Mouse (Mus musculus): ENCODE measurements around the gene Ptms. TPM values are rescaled to one million over a fixed set of nuclear protein-coding genes. Genes with fewer than 3 reads are reported as not detected.

Gene Ptms
- polyA plus RNA-seq, 1 experiment = 958 TPM

DNA sequence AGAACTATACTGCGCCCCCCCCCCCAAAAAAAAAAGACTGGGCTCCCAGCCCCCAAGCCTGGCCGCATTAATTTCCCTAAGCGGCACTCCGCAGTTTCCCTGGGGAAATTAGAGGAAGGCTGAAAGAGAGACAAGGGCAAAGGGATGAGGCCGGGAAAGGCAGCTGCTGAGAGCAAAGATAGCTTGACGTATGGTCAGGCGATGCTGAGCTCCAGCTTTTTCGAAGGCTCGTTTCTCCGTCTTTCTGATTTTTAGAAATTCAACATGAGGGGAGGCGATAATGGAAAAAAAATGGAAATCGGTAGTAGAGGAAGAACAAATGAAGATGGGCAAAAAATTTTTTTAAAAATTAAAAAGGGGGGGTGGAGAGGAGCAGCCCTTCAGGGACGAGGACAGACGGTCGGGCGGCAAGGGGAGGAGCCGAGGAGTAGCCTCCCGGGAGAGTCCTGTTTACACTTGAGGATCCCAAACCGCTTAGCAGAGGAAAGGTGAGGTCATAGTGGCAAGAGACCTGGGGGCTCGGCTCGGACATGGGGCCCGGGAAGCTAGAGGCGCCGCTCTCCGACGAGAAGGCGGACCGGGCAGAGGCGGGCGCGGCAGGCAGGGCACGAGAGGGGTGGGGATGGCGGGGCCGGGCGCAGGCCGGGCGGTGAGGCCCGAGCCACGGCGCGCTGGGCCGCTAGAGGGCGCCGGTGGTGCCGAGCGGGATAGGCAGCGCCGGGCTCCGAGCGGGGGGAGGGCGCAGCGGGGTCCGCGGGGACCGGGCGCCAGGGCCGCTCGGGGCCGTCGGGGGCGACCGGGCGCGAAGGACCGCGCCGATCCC, 3.0 kb downstream of the Ptms start:
- Histone ChIP-seq H3K4me3 (replicated peaks; ENCODE audit: insufficient read depth, low read depth, low read length) (peak overlapping the region; percentile 85), H3K27me3 (ENCODE audit: control insufficient read depth, insufficient read depth, low read length) (no peaks in the 10 kb centered on the region), H3K27ac (ENCODE audit: insufficient read depth, low read length) (peak overlapping the region; percentile 98), H3K4me1 (ENCODE audit: control insufficient read depth, insufficient read depth, low read length) (peaks cover 11% of the 10 kb centered on the region)
- TF ChIP-seq CTCF (IDR thresholded peaks at IDR 0.05; ENCODE audit: borderline replicate concordance, insufficient read depth, low read depth, low read length) (peak; percentile 57; the same call in 1 of the 2 replicates), POLR2A (IDR thresholded peaks at IDR 0.05; ENCODE audit: borderline replicate concordance, insufficient read depth, low read length) (0 out of 2 replicates have a peak, but pooled peaks have one; percentile 15)
- WGBS = under 1% methylated on average over 66 of the region's 67 CpGs
- peak; percentile 93 to 95 for DNase-seq

DNA sequence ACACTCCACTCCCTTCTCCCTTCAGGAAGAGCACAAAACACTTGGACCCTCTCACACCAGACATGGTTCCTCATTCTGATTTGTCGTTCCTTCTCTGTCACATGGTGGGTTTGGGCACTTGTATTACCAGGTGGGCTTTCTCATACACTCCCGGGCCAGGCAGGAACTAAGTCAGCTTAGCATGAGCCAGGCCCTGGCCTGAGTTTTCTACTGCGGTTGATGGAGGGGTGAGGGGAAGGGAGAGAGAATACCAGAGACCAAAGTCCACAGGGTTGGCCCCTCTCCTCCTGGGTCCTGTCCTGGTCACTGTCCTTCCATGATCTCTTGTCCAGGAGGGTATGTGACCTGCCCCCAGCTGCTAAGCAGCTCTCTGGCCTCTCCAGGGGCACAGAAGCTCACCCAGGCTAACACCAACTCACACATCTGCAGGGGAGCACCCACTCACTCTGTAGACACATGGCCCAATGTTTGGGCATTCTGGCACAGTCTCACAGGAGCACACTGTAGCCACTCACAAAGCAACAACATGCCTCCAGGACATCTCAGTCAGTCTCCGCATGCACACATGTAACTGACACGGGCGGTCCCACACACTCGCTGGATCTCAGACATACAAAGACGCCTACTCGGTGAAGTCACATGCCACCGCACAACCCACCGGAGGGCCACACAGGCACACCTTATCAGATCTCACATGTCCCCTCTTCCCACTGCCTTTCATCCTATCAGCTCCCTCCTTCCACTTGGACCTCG, 3.8 kb downstream of the Ptms start:
- TF ChIP-seq CTCF (IDR thresholded peaks at IDR 0.05; ENCODE audit: borderline replicate concordance, insufficient read depth, low read depth, low read length) (no peak), POLR2A (IDR thresholded peaks at IDR 0.05; ENCODE audit: borderline replicate concordance, insufficient read depth, low read length) (no peak)
- Histone ChIP-seq H3K4me1 (ENCODE audit: control insufficient read depth, insufficient read depth, low read length) (peaks cover 11% of the 10 kb centered on the region), H3K27ac (ENCODE audit: insufficient read depth, low read length) (peak overlapping the region; percentile 69; the same call in 1 of the 2 replicates), H3K4me3 (replicated peaks; ENCODE audit: insufficient read depth, low read depth, low read length) (peak overlapping the region; percentile 85), H3K27me3 (ENCODE audit: control insufficient read depth, insufficient read depth, low read length) (no peaks in the 10 kb centered on the region)
- DNase-seq = peak; percentile 49 to 58
- under 1% methylated on average over 12 of the region's 12 CpGs for WGBS

DNA sequence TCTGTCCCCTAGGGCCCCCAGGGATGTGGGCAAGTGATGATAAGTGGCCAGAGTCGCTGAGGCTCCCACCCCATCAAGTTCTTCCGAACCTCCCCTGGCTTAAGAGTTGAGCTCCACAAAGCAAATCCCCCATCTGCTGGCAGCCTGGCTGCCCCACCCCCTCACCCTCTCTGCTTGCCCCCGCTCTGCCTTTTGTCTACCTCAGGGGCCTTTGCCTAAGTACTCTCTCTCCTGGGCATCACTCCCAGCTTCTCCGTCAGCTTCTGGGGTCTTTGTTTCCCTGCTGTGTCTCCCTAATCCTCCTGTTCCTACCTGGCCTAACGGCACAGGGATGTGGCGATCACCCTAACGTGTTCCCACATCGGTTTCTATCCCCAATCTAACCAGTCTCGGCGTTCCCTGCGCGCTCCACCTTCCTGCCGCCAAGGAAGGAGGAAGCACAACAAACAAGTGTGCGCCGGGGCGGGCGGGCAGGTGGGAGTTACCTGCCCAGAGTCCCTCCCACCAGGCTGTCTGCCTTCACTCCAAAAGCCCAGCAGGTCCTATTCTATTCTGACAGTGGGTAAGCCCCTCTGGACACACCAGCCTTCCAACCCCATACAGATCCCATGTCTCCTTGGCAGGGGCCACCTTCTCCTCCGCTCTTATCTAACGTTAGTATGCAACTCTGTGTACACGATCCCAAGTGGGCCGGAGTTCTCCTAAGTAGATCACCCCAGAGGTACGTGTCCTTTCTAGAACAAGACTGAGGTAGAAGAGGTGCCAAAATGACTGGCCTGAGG, 4.6 kb downstream of the Ptms start:
- TF ChIP-seq POLR2A (IDR thresholded peaks at IDR 0.05; ENCODE audit: borderline replicate concordance, insufficient read depth, low read length) = peak; percentile 11; the same call in 1 of the 2 replicates
- no peak for TF ChIP-seq CTCF (IDR thresholded peaks at IDR 0.05; ENCODE audit: borderline replicate concordance, insufficient read depth, low read depth, low read length)
- WGBS = 5% methylated on average over 22 of the region's 22 CpGs
- peaks cover 11% of the 10 kb centered on the region for H3K4me1 ChIP-seq (ENCODE audit: control insufficient read depth, insufficient read depth, low read length)
- peak; percentile 51 to 64 for DNase-seq
- no peak overlapping the region for H3K27ac ChIP-seq (ENCODE audit: insufficient read depth, low read length)
- H3K4me3 ChIP-seq (replicated peaks; ENCODE audit: insufficient read depth, low read depth, low read length) = peak overlapping the region; percentile 85
- H3K27me3 ChIP-seq (ENCODE audit: control insufficient read depth, insufficient read depth, low read length) = no peaks in the 10 kb centered on the region

DNA sequence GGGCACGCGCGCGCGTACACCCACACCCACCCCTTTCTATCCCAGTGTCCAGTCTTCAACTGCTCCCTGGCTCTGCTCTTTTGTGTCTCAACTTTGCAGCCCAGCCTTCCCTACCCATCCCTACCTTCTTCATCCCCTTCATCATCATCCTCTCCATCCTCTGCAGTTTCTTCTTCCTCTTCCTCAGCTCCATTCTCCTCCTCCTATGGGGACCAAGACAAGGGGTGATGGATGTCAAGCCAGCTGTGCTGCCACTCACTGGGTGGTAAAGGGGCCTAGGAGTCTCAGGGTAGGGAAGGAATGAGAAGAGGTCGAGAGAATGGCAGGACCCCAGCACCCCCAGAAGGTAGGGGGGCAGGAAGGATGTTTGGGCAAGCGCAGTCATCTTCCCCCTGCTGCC, 5.4 kb downstream of the Ptms start:
- H3K4me1 ChIP-seq (ENCODE audit: control insufficient read depth, insufficient read depth, low read length) = peaks cover 11% of the 10 kb centered on the region
- TF ChIP-seq POLR2A (IDR thresholded peaks at IDR 0.05; ENCODE audit: borderline replicate concordance, insufficient read depth, low read length) (no peak), CTCF (IDR thresholded peaks at IDR 0.05; ENCODE audit: borderline replicate concordance, insufficient read depth, low read depth, low read length) (no peak)
- H3K27ac ChIP-seq (ENCODE audit: insufficient read depth, low read length) = no peak overlapping the region
- H3K4me3 ChIP-seq (replicated peaks; ENCODE audit: insufficient read depth, low read depth, low read length) = no peak overlapping the region
- DNase-seq = no peak
- H3K27me3 ChIP-seq (ENCODE audit: control insufficient read depth, insufficient read depth, low read length) = no peaks in the 10 kb centered on the region
- WGBS = 78% methylated on average over 7 of the region's 7 CpGs

DNA sequence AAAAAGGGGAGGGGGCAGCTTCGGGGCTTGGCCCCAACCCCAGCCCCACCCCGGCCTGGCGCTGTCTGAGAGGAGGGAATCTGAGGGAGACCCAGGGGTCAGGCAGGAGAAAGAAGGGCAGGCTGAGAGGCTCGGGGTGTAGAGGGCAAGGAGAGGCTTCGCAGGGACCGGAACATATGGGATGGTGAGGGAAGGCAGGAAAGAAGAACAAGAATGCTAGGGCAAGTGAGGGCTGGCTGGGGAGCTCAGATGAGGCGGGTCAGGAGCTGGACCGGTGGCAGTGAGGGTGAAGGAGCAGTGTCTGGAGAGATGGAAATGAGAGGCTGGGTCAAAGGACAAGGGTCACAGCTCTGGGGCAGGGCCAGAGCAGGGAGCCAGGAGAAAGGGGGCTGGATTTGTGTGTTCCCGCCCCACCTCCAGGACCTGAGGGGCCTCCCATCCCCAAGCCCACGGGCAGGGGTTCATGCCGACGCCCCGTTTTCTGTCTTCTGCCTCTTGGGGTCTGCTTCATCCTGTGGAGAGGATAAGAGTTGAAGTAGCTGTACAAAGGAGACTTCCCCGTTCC, 6.1 kb downstream of the Ptms start:
- DNase-seq = no peak
- Histone ChIP-seq H3K4me3 (replicated peaks; ENCODE audit: insufficient read depth, low read depth, low read length) (no peak overlapping the region), H3K4me1 (ENCODE audit: control insufficient read depth, insufficient read depth, low read length) (peaks cover 11% of the 10 kb centered on the region), H3K27me3 (ENCODE audit: control insufficient read depth, insufficient read depth, low read length) (no peaks in the 10 kb centered on the region), H3K27ac (ENCODE audit: insufficient read depth, low read length) (no peak overlapping the region)
- 38% methylated on average over 14 of the region's 14 CpGs for WGBS
- no peak for TF ChIP-seq POLR2A (IDR thresholded peaks at IDR 0.05; ENCODE audit: borderline replicate concordance, insufficient read depth, low read length)
- no peak for TF ChIP-seq CTCF (IDR thresholded peaks at IDR 0.05; ENCODE audit: borderline replicate concordance, insufficient read depth, low read depth, low read length)

DNA sequence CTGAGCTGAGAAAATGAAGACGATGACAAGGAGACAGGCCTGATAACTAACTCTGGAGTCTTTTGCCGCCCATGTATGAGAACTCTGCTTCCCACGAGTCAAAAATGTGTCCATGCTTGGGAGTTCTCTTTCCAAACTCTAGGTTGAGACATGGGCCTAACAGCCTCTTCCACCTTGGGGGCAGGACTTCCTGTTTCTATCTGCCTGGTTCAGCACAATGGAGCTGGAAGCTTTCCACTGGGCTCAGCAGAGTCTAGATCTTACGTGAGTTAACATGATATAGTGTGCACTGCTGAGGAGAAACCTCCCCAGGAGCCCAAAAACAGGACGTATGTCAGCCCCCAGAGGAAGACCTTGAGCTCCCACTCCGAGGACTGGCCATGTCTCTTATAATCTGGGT, 6.7 kb downstream of the Ptms start:
- 48% methylated on average over 6 of the region's 6 CpGs for WGBS
- no peak for DNase-seq
- Histone ChIP-seq H3K27me3 (ENCODE audit: control insufficient read depth, insufficient read depth, low read length) (no peaks in the 10 kb centered on the region), H3K4me1 (ENCODE audit: control insufficient read depth, insufficient read depth, low read length) (peaks cover 11% of the 10 kb centered on the region), H3K4me3 (replicated peaks; ENCODE audit: insufficient read depth, low read depth, low read length) (no peak overlapping the region), H3K27ac (ENCODE audit: insufficient read depth, low read length) (no peak overlapping the region)
- no peak for TF ChIP-seq POLR2A (IDR thresholded peaks at IDR 0.05; ENCODE audit: borderline replicate concordance, insufficient read depth, low read length)
- TF ChIP-seq CTCF (IDR thresholded peaks at IDR 0.05; ENCODE audit: borderline replicate concordance, insufficient read depth, low read depth, low read length) = no peak

Measured in cerebellum, adult 2 months (tissue).